Mouse (Mus musculus) liver, embryonic 12.5 days (tissue): ENCODE data around the gene Bnip2. TPM values are rescaled to one million over a fixed set of nuclear protein-coding genes. Genes with fewer than 3 reads are reported as not detected.
"Not testable (repeated sequence)": the region's sequence is repeated elsewhere in the genome, so short reads cannot be mapped to it uniquely, and the experiment has no call there.

ENCODE experiments used
- ATAC-seq: fragments of 200-750 bp; cut with Nextera tagmentation; 2 replicates; pipeline ENCODE4 v1.8.0; 2017; ENCODE audit warnings: moderate number of reproducible peaks, mild to moderate bottlenecking, moderate library complexity
- H3K27ac ChIP-seq: fragments of 300-500 bp; sonication (generic); 2 replicates; pipeline ENCODE4 v1.5.1; 2016; ENCODE audit warnings: mild to moderate bottlenecking
- H3K27me3 ChIP-seq: fragments of 300-500 bp; sonication (generic); replicated peaks from 2 replicates; pipeline ENCODE4 v1.6.1; 2016; ENCODE audit warnings: mild to moderate bottlenecking, moderate library complexity
- H3K36me3 ChIP-seq: fragments of 300-500 bp; sonication (generic); 2 replicates; pipeline ENCODE4 v1.6.1; 2016; ENCODE audit warnings: mild to moderate bottlenecking, moderate library complexity
- H3K4me1 ChIP-seq: fragments of 300-500 bp; sonication (generic); 2 replicates; pipeline ENCODE4 v1.6.1; 2016
- H3K4me2 ChIP-seq: fragments of 300-500 bp; sonication (generic); 2 replicates; pipeline ENCODE4 v1.6.1; 2016; ENCODE audit warnings: mild to moderate bottlenecking, moderate library complexity
- H3K4me3 ChIP-seq: fragments of 300-500 bp; sonication (generic); 2 replicates; pipeline ENCODE4 v1.5.1; 2016; ENCODE audit warnings: mild to moderate bottlenecking, moderate library complexity
- H3K9ac ChIP-seq: fragments of 300-500 bp; sonication (generic); 2 replicates; pipeline ENCODE4 v1.6.1; 2016; ENCODE audit warnings: mild to moderate bottlenecking, moderate library complexity
- H3K9me3 ChIP-seq: fragments of 300-500 bp; sonication (generic); replicated peaks from 2 replicates; pipeline ENCODE4 v1.6.1; 2016; ENCODE audit warnings: mild to moderate bottlenecking, moderate library complexity
- WGBS: fragments of 180-500 bp; shearing (Covaris S2); methylation state at CpG from one replicate; pipeline ENCODE4 v1.1.7; 2016; ENCODE audit not compliant: insufficient replicate concordance; 5-methylcytosine and 5-hydroxymethylcytosine counted together
- polyA plus RNA-seq: library from polyadenylated mRNA; unstranded; fragments of >200 nt; fragmentation: Nextera tagmentation; extraction: Ambion mirVana; gene quantifications from 2 replicates; pipeline ENCODE4 v1.2.1, GENCODE M21; 2016

Bnip2 gene
- polyA plus RNA-seq, 1 experiment from 2014 or later = 60.1 TPM

DNA sequence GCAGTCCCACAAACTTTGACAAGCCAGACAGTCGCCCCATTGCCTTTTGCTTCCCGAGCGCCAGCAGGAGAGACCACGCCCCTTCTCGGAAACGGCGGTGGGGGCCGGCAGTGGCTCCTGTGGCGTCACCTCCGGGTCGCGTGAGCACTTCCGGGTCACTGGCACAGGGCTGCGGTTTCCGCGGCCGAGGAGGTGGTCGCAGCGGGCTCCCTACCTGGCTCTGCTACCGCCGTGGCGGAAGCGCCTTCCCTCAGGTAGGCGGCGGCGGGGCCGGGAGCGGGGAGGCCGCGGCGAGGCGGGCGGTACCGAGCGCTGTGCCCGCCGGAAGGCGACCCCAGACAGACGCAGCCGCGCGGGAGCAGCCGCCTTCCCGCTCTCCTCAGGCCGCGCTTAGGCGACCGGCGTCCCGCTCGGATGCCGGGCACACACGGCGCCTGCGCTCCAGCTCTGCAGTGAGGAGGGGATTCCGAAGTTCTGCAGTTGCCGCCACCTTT, 23.2 kb downstream of the Bnip2 start, which contains the start of gene Gtf2a2:
Gtf2a2 (plus strand) TSS at position 143 of the 494 bp plus-strand sequence.
- H3K9ac ChIP-seq = peak within 1 kb of the TSS; percentile 96
- H3K27me3 ChIP-seq = no peaks in the 10 kb centered on the region
- peaks cover 68% of the 10 kb centered on the region for H3K4me1 ChIP-seq
- peaks cover 46% of the 10 kb centered on the region for H3K36me3 ChIP-seq
- under 1% methylated on average over 55 of the region's 57 CpGs for WGBS
- peak; percentile 93 for ATAC-seq
- H3K4me2 ChIP-seq = peak within 1 kb of the TSS; percentile 77
- no peaks in the 10 kb centered on the region for H3K9me3 ChIP-seq
- H3K27ac ChIP-seq = peak within 1 kb of the TSS; percentile 96
- H3K4me3 ChIP-seq = peak within 1 kb of the TSS; percentile 96

DNA sequence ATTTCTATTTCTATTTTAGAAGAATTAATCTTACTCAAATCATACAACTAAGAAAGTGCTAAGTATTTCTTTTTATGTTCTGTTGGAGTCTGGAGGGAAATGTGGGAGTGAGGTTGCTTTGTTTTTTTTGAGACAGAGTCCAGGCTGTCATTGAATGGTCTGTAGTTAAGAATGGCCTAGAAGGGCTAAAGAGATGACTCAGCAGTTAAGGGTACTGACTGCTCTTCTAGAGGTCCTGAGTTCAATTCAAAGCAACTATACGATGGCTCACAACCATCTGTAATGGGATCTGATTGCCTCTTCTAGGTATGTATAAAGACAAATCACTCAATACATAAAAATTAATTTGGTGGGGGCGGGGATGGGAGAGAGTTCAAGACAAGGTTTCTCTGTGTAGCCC, 26.4 kb downstream of the Bnip2 start:
- Histone ChIP-seq H3K4me3 (no peak overlapping the region), H3K4me2 (no peak overlapping the region), H3K27me3 (no peaks in the 10 kb centered on the region), H3K9me3 (no peaks in the 10 kb centered on the region), H3K27ac (peak overlapping the region; percentile 13; the same call in 1 of the 2 replicates), H3K36me3 (peaks cover 44% of the 10 kb centered on the region), H3K4me1 (peaks cover 51% of the 10 kb centered on the region), H3K9ac (no peak overlapping the region; the same call in 1 of the 2 replicates)
- 76% methylated on average over 2 of the region's 2 CpGs for WGBS
- no peak for ATAC-seq

DNA sequence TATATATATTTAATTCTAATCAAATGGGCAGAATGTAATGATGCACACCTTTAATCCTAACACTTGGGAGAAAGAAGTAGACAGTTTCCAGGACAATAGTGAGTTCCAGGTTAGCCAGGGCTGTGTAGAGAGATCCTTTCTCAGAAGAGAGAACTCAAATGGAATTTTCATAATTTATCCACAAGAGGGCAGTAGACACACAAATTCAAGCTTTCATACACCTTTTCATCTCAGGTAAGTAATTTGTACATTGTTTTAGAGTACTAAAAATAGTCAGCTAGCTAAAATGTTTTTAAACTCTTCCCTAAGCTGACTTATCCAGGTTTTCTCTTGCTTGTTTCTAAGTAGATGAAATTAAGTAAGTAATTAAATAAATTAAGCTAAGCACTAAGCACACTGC, 29.6 kb downstream of the Bnip2 start:
- no peaks in the 10 kb centered on the region for H3K9me3 ChIP-seq
- no peak overlapping the region for H3K27ac ChIP-seq
- H3K4me3 ChIP-seq = no peak overlapping the region
- H3K27me3 ChIP-seq = no peaks in the 10 kb centered on the region
- peaks cover 59% of the 10 kb centered on the region for H3K4me1 ChIP-seq
- no peak for ATAC-seq
- H3K36me3 ChIP-seq = peaks cover 67% of the 10 kb centered on the region
- no peak overlapping the region for H3K9ac ChIP-seq
- no peak overlapping the region for H3K4me2 ChIP-seq

DNA sequence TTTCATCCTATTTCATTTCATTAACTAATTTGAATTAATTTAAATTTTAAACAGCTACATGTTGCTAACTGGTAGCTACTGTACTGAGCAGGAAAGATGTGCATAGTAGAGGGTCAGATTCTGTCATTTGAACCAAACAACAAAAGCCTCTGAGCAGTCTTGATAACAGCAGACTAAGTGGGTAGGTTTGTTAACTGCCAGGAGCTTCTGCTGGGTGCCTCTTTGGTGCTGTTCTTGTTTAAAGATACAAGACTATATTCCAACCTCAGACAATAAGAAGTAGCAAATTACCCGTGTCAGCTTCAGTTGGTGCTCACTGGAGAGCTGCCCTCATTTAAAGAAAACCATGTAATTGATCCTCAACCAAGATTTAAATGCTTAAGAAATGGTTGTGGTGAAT, 32.3 kb downstream of the Bnip2 start:
- peak overlapping the region; percentile 42; the same call in 1 of the 2 replicates for H3K27ac ChIP-seq
- no peak overlapping the region for H3K4me3 ChIP-seq
- no peak overlapping the region for H3K9ac ChIP-seq
- WGBS = 23% methylated on average over 1 of the region's 1 CpGs
- no peak overlapping the region for H3K4me2 ChIP-seq
- no peaks in the 10 kb centered on the region for H3K9me3 ChIP-seq
- H3K4me1 ChIP-seq = peaks cover 54% of the 10 kb centered on the region
- H3K36me3 ChIP-seq = peaks cover 56% of the 10 kb centered on the region
- ATAC-seq = peak; percentile 76
- no peaks in the 10 kb centered on the region for H3K27me3 ChIP-seq

DNA sequence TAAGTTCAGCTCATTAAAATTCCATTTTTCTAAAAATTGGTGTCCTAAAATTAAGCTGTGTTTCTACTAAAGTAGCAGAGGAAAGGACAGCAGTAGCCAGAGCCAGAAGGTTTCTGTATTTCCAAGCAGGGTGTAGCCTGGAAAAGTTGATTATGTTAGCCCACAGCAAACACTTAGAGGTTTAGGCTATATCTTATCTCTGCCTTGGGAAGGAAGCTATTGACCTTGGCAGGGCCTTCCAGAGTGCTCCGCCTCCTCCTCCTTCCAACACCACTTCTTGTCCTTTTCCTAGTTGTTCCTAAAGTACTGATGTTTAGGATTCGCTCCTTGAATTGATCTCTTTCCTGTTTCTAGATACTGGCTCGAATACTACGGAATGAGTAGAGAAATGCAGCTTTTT, 32.8 kb downstream of the Bnip2 start:
- no peaks in the 10 kb centered on the region for H3K27me3 ChIP-seq
- WGBS = 76% methylated on average over 4 of the region's 4 CpGs
- H3K9me3 ChIP-seq = no peaks in the 10 kb centered on the region
- H3K9ac ChIP-seq = no peak overlapping the region
- H3K4me1 ChIP-seq = peaks cover 50% of the 10 kb centered on the region
- 0 out of 2 replicates have a peak, but pooled peaks have one; percentile 44 for ATAC-seq
- H3K4me3 ChIP-seq = no peak overlapping the region
- peaks cover 51% of the 10 kb centered on the region for H3K36me3 ChIP-seq
- H3K27ac ChIP-seq = no peak overlapping the region
- no peak overlapping the region for H3K4me2 ChIP-seq

DNA sequence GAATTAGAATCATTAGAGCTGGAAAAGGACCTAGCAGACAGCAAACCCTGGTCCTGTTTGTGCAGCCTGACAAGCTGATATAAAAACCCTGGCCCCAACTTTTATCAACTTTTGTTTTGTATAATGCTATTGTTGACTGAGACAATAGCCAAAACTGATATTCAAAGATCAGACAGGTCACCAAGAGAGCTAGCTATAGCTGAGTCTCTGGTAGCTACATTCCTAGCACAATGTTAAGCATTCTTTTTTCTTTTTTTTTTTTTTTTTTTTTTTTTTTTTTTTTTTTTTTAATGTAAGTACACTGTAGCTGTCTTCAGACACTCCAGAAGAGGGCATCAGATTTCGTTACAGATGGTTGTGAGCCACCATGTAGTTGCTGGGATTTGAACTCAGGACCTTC, 34.3 kb downstream of the Bnip2 start:
- H3K27me3 ChIP-seq, H3K9me3 ChIP-seq, H3K4me3 ChIP-seq, ATAC-seq, H3K4me2 ChIP-seq, H3K9ac ChIP-seq, H3K27ac ChIP-seq: not testable (repeated sequence)
- peaks cover 39% of the 10 kb centered on the region for H3K36me3 ChIP-seq
- peaks cover 48% of the 10 kb centered on the region for H3K4me1 ChIP-seq
- WGBS = 59% methylated on average over 1 of the region's 1 CpGs

DNA sequence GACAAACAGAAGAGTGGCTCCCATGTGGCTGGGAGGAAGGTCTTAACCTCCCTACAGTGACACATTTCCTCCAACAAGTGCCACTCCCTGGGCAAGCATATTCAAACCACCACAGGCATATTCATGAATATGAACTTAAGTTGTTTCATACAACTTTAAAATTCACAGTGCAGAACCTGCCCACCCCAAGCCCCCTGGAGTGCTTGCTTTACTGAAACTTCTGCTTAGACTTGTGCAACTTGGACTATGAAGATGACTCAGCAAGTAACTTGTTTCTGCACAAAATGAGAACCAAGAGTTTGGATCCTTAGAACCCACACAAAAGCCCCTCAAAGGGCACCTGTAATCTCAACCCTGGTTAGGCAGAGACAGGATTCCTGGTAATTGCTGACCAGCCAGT, 35.4 kb downstream of the Bnip2 start:
- H3K27me3 ChIP-seq = 0 out of 2 replicates have a peak, but pooled peaks cover 4% of the 10 kb centered on the region
- ATAC-seq = no peak
- peaks cover 31% of the 10 kb centered on the region for H3K36me3 ChIP-seq
- no peak overlapping the region for H3K4me3 ChIP-seq
- H3K9ac ChIP-seq = no peak overlapping the region
- peaks cover 48% of the 10 kb centered on the region for H3K4me1 ChIP-seq
- H3K9me3 ChIP-seq = no peaks in the 10 kb centered on the region
- H3K27ac ChIP-seq = no peak overlapping the region
- no peak overlapping the region for H3K4me2 ChIP-seq

DNA sequence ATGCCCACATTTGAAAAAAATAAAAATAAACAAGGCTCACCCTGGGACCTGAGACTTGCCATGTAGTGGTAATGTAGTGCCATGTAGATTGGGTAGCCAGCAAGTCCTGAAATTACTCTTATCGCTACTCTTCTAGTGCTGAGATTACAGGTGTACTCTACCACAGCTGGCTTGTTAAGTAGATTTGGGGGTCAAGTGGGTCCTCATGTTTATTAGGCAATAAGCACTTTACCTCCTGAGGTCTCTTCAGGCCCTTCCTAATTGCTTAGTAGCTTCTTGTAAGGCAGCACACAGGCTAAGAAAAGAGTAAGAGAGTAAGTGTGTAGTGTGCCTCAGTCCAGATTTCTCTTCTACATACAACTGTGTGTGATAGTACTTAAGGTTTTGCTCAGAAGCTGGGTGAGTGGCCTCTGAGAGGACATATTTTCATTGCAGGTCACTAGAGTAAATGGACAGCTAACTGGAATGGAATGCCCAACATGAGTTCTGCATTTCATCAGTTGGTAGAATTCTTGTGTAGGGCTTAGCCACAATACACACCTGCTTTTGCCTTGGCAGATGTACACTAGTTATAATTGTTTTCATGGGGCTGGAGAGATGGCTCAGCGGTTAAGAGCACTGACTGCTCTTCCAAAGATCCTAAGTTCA, 36.2 kb downstream of the Bnip2 start:
- 85% methylated on average over 2 of the region's 2 CpGs for WGBS
- Histone ChIP-seq H3K4me2 (no peak overlapping the region), H3K27ac (no peak overlapping the region), H3K4me1 (peaks cover 48% of the 10 kb centered on the region), H3K9me3 (no peaks in the 10 kb centered on the region), H3K36me3 (peaks cover 24% of the 10 kb centered on the region), H3K27me3 (0 out of 2 replicates have a peak, but pooled peaks cover 4% of the 10 kb centered on the region), H3K9ac (no peak overlapping the region), H3K4me3 (no peak overlapping the region)
- no peak for ATAC-seq

DNA sequence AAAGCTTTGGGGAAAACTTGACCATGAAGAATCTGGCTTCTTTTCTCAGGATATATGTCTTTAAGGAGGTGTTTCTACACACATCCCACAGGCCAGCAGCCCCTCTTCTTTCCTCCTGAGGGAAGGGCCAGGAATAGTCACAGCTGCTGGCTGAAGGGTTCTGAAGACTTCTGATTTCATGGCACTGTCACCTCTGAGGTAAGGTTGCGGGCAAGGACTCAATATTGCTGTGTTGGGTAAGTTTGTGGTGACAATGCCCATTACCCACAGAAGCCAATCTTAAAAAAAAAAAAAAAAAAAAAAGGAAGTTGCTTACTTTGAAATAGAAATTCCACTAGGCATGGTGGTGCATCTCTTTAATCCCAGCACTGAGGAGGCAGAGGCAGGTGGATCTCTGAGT, 42.9 kb downstream of the Bnip2 start:
- ATAC-seq = no peak
- no peak overlapping the region for H3K4me3 ChIP-seq
- no peak overlapping the region for H3K27ac ChIP-seq
- no peaks in the 10 kb centered on the region for H3K4me1 ChIP-seq
- WGBS = 59% methylated on average over 1 of the region's 1 CpGs
- H3K9me3 ChIP-seq = no peaks in the 10 kb centered on the region
- no peak overlapping the region for H3K4me2 ChIP-seq
- no peak overlapping the region for H3K9ac ChIP-seq
- peaks cover 26% of the 10 kb centered on the region for H3K27me3 ChIP-seq
- no peaks in the 10 kb centered on the region for H3K36me3 ChIP-seq

DNA sequence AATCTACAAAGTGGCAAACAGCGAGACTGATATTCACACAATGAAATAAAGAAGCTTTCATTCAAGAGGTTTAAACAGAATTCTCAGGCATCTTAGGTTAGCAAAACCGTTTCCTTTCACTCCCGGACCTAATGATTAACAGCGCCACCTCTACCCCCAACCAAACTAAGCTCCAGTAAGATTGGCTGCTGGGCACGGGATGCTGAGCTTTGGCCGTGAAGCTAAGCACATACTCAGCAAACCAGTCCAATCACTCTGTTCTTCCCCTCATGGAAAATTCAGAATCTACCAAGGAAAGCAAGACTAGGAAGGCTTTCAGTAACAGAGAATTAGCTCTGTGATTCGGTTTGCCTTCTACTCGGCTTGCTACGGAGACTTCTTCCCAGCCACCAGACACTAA, 43.8 kb downstream of the Bnip2 start:
- Histone ChIP-seq H3K27ac (no peak overlapping the region), H3K36me3 (no peaks in the 10 kb centered on the region), H3K4me1 (no peaks in the 10 kb centered on the region), H3K4me3 (no peak overlapping the region), H3K27me3 (peaks cover 31% of the 10 kb centered on the region), H3K9me3 (no peaks in the 10 kb centered on the region), H3K4me2 (no peak overlapping the region), H3K9ac (no peak overlapping the region)
- ATAC-seq = no peak
- WGBS = 68% methylated on average over 9 of the region's 9 CpGs

DNA sequence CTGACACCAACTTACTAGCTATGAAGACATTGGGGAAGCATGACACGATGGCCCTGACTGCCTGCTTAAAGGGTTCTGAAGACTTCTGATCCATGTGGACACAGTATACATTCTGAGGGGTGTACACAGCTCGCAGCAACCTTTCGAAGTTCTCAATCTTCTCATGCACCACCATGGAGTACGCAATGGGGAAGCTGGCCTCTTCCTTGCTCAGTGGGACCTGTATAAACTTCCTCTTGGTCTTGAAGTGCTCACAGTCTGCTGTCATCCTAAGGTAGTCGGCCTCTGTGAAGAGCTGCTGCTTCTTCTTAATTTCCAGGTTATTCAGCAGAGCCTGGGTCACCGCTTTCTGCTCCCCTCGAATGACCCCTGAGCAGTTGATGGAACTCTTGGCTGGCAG, 45.4 kb downstream of the Bnip2 start:
- H3K36me3 ChIP-seq = no peaks in the 10 kb centered on the region
- no peaks in the 10 kb centered on the region for H3K4me1 ChIP-seq
- no peak overlapping the region for H3K9ac ChIP-seq
- H3K4me2 ChIP-seq = no peak overlapping the region
- WGBS = 63% methylated on average over 7 of the region's 7 CpGs
- no peak overlapping the region for H3K4me3 ChIP-seq
- peak; percentile 8; the same call in 1 of the 2 replicates for ATAC-seq
- no peaks in the 10 kb centered on the region for H3K9me3 ChIP-seq
- peaks cover 31% of the 10 kb centered on the region for H3K27me3 ChIP-seq
- no peak overlapping the region for H3K27ac ChIP-seq

DNA sequence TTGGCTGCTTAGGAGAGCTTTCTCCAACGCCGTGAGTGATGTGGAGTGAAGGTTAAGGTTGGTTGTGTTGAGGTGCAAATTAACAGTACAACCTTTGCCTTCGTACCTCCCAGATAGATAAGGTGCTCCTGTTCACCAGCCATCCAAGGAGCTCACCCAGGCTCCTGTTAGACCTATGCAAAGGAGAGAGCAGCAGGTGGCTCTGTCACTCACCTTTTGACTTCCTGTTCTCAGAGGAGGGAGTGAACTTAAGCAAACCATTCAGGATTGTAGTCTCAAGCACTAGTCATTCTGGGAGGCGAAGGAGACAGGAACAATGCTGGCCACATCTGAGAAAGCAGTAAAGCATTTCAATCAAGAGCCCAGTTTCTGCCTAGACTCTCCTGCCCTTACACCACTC, 47.4 kb downstream of the Bnip2 start:
- H3K36me3 ChIP-seq = no peaks in the 10 kb centered on the region
- no peak overlapping the region for H3K4me3 ChIP-seq
- no peak for ATAC-seq
- no peak overlapping the region for H3K27ac ChIP-seq
- WGBS = 52% methylated on average over 4 of the region's 4 CpGs
- H3K9ac ChIP-seq = no peak overlapping the region
- H3K9me3 ChIP-seq = no peaks in the 10 kb centered on the region
- H3K4me2 ChIP-seq = no peak overlapping the region
- no peaks in the 10 kb centered on the region for H3K4me1 ChIP-seq
- peaks cover 31% of the 10 kb centered on the region for H3K27me3 ChIP-seq

DNA sequence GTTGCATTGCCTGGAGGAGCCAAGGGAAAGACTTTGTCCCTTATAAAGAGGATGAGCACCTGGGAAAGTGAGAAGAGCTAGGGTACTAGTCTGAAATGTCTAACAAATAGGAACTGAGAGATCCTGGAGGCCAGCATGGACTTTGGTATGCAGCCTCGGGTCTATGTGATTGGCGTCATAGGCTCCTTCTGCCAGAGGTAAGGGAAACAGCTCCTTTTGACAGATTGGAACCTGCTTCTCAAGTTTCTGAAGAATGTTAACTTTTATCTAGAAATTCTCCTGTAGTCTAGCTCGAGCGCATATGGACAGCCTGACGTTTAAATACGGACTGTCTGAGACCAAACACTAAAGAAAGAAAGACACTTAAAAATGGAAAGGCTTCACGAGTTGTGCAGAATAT, 48.7 kb downstream of the Bnip2 start, which contains the start of gene Gcnt3:
Gcnt3 (minus strand) TSS at position 101 of the 400 bp plus-strand sequence.
- Histone ChIP-seq H3K4me2 (no peak within 1 kb of the TSS), H3K36me3 (no peaks in the 10 kb centered on the region), H3K9ac (no peak within 1 kb of the TSS), H3K4me3 (no peak within 1 kb of the TSS), H3K27me3 (peaks cover 31% of the 10 kb centered on the region), H3K4me1 (peaks cover 9% of the 10 kb centered on the region), H3K27ac (no peak within 1 kb of the TSS), H3K9me3 (no peaks in the 10 kb centered on the region)
- no peak for ATAC-seq
- WGBS = 73% methylated on average over 7 of the region's 7 CpGs
